Mouse (Mus musculus) embryo, embryonic 9.5 days (tissue): ENCODE results near the gene Ubtf.

Source experiments
- DNase-seq: peaks from one replicate; pipeline ENCODE4 v3.0.0-alpha.2; 2017; ENCODE audit errors: extremely low spot score

Gene Ubtf

DNA sequence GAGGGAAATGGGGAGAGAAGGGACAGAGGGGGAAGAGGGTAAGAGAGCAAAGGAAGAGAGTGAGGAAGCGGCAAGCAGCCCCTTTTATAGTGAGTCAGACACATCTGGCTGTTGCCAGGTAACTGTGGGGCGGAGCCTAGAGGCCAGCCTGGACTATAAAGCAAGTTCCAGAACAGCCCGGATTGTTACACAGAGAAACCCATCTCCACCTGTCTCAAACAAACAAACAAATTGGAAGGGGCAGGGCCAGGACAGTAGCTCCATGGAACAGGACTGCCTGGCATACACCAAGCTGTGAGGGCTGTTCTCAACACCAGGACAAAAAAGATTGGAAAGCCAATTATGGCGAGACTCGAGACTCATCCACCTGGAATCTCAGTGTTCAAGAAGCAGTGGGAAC is 27.4 kb upstream of the Ubtf start:
- DNase-seq = no peak

DNA sequence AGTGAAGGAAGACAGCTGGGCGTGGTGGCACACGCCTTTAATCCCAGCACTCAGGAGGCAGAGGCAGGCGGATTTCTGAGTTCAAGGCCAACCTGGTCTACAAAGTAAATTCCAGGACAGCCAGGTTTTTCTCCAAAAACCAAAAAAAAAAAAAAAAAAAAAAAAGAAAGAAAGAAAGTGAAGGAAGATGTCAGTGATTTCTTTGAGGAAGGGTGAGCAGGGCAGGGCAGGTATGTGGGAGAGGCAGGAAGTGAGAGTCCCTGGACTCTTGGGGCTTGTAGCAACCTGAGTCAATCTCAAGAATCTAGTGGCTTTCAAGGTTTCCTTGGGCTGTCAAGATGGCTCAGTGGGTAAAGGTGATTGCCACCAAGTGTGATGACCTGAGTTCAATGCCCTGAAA is 24.9 kb upstream of the Ubtf start:
- DNase-seq = no peak

DNA sequence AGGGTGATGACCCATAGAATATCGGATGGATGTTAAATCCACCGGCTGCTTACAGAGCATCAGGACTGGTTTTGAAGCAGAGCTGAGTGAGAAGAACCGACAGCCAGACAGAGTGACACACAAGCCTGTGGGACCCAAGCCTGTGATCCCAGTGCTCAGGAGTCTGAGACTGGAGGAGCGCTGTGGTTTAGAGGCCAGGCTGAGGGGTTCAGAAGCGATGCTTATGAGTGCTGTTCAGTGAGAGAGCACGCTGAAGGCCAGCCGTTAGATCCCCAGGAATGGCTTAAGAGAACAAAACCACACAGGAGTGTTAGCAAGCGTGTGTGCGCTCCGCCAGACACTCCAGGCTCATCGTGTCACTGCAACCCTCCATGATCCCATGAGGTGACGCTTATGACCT is 23.2 kb upstream of the Ubtf start:
- DNase-seq = no peak

DNA sequence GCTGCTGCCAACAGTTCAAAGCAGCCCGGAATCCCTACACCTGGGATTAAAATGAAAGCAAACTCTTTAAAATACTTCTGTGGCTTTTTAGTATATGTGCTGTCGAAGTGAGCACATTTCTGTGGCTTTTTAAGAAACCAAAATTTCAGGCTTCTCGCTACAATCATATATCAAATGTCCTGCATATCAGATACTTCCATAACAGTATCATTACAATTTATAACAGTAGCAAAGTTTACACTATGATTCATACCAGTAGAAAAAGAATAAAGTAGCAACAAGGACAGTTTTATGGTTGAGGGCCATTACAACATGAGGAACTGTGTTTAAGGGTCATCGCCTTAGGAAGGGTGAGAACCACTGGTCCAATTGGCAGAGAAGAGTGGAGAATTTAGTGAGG is 21.6 kb upstream of the Ubtf start:
- DNase-seq = no peak

DNA sequence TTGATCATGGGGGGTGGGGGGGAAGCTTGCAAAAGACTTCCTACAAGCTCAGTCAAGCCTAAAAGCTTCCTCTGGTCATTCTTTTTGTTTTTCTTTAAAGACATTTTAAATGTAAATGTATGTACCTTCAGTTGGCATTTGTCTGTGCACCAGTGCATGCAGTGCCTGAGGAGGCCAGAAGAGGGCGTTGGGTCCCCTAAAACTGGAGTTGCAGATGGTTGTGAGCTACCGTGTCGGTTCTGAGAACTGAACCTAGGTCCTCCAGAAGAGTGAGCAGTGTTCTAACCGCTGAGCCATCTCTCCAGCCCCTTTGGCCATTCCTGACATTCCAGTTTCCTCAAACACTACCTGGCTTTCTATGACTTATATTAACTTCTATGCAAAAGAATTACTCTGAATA is 20.1 kb upstream of the Ubtf start:
- DNase-seq = no peak

DNA sequence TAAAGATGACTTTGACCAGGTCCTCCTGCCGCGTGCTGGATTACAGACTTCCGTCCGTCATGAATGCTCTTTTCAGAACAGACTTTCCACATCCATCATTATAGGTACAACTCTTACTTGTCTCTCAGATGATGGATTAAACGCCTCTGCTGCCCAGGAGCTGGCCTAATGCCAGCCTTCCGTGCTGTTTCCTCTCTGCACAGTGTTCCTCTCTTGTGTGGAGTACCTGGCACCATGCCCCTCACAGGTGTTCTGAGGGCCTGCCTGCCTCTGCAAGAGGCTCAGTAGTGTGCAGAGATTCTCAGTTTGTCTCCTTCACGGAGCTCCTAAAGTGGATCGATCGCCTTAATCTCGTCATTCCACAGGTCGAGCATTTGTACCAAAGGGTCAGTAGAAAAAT is 19.7 kb upstream of the Ubtf start:
- no peak for DNase-seq

DNA sequence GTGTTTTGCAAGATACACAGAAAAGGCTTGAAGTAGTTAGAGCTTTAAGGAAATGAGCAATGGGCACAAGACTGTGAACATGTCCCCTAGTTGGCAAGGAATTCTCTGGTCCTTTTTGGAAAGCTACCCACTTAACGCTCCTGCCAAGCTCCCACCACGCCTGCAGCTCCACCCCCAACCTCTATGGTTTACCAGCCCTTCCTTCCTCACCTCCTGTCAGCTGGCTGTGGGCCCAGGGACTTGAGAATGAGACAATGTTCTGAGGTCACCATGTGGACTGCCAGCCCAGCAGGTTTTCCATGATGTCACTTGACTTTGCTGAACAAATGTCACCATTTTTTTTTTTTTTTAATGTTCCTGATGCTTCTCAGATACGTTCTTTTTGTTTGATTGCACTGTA is 19.0 kb upstream of the Ubtf start:
- DNase-seq = no peak

DNA sequence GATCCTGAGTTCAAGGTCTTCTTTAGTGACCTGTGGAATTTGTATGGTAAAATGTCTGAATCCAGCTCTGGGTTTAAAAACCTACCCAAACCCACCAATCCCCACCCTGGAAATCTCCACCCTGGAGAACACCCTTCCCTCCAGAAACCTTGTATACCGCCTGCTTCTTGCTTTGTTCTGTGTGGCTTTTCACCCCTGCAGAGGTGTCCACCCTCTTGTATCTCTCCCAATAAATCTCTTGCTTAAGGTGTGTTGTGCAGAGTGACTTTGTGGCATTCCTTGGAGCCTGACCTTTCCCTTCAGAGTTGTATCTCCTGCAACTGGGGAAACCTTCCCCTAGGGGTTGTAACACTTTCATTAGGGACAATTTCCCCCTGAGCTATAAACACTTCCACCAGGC is 18.4 kb upstream of the Ubtf start:
- DNase-seq = no peak

DNA sequence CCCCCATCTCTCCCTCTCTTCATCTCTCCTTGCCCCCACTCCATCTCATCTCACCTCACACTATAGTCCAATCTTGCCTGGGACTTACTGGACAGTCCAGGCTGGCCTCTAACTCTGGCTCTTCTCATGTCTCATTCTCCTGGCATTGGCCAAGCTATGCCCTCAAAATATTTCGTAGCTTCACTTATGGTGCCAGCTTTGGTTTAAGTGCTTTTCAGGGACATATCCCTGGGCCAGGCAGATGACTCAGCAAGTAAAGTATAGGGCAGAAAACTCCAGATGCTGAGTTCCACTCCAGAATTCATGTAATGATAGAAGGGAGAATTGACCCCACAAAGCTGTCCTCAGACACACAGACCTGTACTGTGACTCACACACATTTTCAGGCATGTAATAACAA is 16.6 kb upstream of the Ubtf start:
- no peak for DNase-seq

DNA sequence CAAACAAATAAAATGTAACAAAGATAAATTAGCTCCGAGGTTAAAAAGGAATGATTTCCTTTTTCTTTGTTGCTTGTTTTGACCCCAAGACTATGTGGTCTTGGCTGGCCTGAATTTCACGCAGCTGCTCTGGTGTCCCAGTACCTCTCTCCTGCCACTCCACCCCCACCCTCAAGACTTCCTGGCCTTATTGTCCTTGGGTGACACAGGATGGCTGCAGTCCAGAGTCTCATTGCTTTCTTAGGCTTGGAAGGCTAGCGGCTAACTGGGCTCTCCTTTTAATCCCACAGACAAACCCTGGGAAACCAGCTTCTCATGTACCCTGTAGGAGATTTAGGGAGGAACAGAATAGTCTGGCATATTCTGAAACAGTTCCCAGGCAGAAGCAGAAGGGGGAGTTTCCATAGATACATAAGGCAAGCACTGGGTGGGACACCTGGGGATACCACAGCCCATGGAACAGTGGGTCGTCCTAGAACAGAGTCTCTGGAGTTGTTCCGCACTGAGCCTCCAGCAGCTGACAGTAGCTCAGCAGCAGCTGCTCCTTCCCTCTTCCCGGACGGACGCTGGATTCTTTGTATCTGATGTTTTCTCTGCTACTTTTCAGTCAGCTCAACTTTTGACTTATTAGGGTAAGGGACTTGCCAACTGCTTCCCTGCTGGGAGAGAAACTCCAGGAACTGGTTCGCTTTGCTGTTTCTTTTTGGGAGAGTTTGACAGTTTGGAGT is 15.6 kb upstream of the Ubtf start:
- DNase-seq = no peak

DNA sequence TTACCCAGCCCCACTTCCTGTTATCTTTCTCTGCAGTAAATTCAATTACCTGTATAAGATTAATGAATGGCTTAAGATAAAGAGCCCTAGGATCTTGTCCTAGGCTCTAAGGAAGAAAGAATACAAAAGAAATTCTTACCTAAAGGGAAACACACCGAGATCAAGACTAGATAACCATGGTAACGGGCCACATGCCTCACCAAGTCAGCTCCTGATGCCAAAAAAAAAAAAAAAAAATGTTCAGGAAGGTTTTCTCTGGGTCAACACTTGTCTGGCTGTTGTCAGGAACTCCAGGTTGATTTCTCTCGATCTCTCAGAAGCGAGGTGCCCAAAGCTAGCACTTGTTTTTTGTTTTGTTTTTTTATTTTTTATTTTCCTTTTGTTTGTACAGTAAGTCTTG is 14.5 kb upstream of the Ubtf start:
- no peak for DNase-seq

DNA sequence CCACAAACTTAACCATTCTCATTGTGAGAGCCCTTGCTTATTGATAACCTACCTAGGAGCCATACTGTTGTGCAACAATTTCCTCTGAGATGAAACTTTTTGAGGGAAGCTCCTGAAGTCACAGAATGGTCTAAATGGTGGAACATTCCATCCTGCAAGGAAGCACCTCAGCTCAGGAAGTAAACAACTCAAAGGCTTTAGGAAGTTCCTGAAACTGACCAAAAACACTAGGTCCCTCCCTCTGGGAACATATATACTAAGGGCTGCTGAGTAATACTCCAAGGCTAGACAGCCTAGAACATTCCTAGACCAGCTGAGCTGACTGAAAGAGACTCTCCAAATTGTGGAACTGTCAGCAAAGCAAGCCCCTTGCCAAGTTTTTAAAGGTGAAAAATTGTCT is 13.5 kb upstream of the Ubtf start:
- DNase-seq = no peak

DNA sequence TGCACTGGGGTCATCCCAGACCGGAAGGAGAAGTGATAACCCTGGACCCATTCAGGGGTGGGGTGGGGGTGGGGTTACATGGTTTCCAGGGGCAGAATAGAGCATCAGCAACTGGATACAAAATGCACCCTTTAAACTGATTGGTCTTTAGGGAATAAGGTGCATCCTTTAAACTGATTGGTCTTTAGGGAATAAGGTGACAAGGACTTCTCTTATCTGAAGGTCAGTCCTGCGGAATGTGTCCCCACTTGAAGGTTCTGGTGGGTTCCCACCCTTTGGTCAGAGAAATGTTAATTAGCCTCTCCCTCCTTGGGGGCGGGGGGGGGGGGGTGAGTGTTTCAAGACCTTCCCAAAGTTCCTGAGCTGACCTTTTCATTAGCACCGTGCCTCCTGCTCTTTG is 12.3 kb upstream of the Ubtf start:
- DNase-seq = no peak

DNA sequence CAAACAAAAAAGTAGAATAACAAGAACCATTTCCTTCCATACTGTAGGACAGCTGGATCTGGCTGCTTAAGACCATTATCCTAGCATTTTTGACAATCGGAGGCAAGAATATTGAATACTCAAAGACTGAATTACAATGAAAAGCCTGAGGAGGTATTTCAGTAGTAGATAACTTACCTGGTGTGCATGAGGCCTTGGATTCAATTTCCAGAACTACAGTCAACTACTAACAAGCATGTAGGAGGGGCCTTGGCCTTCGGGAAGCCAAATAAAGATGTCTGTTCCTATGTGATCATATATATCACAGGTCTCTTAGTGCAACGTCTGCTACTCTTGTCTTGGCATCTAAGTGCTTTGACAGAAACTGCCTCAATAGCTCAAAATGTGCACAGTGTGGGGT is 10.5 kb upstream of the Ubtf start:
- no peak for DNase-seq

DNA sequence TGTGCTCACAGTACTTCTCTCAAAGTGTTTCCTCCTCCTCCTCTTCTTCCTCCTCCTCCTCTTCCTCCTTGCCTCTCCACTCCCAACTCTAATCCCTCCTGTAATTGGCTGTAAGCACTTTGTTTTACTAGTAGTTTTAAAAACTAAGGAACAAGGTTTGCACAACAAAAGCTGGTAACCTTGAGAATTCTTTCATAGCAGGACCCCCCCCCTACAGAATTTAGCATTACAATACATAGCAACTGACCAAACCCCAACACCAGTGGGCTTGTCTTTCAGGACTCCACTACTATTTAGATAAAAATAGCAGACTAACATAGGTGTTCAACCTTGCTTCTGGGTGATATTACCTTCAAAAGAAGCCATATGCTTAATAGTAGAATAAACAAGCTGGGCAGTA is 10.0 kb upstream of the Ubtf start:
- no peak for DNase-seq

DNA sequence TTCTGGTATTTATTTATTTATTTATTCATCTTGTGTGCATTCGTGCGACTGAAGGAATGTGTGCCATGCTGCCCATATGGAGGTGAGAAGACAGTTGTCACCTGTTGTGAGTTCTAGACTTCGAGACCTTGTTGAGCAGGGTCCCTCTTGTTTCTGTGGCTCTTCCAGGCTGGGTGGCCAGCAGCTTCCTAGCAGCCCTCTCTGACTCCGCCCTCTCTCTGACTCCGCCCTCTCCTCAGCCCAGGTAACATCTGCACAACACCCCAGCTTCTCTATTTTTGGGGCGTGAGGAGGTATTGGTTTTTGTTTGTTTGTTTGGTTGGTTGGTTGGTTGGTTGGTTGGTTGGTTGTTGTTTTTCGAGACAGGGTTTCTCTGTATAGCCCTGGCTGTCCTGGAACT is 8.3 kb upstream of the Ubtf start:
- DNase-seq = no peak

DNA sequence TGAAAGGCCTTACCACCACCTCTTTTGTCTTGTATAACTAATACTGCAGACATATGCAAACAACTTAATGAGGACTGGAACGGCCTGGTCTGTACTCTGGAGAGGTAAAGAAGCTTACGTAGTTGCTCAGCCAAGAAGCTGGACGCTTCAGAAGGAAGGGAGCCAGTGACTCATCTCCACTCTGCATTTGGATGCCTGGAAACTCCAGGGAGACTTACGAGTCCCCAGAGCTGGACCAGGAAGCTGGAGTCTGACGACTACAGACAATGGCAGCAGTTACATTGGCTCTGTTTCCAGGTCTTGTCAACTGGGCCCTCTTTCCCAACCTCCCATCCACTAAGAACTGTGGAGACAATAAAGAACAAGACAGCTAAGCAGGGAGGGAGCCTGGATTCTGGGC is 7.7 kb upstream of the Ubtf start:
- DNase-seq = no peak

DNA sequence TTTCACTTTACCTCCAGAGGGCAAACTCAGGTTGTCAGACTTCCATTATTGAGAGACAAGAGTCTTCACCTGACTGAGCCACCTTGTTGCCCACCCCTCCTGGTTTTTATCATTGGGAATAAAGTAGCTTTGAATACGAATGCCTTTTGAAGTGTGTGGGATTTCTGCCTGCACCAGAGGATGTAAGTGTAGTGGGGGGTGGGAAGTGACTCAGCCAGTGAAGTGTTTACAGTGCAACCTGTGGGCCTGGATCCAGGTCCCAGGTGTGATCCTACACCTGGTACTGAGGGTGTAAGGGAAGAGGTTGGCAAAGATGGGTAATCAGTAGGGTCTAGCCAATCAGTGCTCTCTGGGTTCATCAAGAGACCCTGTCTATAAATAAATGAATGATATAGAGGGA is 4.0 kb upstream of the Ubtf start:
- DNase-seq = no peak

DNA sequence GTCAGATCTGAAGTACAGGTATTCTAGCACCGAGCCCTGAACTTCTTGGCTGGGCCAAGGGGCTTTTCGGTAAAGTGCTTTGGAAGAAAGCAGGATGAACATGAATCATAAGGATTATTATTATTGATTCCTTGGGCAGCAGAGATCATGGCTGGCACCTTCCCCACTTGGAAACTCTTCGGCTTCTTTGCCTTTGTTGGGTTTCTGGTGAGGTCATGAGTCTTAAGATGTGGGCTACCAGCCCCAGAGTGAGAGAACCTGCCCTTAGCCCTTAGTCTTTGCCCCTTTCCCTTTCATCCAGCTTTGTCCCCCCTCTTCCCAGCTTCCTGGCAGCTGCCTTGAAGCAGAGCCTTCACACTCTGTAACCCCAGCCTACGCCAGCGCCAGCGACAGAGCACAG is 2.4 kb upstream of the Ubtf start:
- no peak for DNase-seq

DNA sequence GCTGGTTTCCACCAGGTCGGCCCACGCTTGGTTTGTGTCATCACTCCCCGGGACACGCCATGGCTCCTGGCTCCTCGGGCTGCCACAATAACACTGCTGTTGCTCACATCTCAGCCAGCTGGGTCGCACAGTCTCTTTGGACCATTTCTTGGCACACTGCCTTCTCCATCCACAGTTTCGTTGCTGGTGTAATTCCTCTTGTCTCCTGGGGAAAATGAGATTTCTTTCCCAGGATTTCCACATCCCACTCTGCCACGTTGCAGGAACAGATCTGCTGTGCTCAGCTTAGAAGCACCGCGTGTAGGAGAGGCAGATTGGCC is 1.1 kb upstream of the Ubtf start:
- DNase-seq = no peak

DNA sequence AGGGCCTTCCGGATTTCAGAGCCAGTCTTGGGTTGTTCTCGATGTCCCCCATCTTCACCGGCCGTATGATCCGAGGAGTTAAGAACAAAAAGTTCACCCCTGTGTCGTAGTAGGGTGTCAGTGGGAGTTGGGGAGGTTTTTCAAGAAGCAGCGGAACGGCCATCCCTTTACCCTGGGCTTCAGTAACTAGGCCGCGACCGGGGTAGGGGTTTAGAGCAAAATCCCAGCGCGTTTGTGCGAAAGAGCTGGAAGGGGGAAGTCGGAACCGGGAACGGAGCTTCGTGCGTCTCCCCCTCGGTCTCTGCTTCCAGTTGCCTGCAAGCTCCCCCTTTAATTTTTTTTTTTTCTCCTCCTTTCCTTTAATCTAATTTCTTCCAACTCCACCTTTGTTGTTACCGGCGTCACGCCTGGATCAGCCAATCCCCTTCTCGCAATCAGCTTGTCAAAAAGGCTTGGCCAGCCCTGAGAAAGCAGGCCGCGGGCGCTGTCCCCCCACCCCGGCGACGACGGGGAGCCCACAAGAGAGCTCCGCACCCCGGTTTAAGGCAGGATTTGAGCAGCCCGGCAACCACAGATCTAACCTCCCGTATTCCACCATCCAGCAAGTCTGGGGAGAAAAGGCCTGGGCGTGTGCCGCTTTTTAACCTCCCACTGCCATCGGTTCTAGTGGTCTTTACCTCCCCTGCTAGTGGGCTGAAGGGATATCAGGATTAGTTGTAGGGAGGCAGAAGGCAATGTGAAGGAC is 571 bp upstream of the Ubtf start:
- DNase-seq = peak; percentile 82

DNA sequence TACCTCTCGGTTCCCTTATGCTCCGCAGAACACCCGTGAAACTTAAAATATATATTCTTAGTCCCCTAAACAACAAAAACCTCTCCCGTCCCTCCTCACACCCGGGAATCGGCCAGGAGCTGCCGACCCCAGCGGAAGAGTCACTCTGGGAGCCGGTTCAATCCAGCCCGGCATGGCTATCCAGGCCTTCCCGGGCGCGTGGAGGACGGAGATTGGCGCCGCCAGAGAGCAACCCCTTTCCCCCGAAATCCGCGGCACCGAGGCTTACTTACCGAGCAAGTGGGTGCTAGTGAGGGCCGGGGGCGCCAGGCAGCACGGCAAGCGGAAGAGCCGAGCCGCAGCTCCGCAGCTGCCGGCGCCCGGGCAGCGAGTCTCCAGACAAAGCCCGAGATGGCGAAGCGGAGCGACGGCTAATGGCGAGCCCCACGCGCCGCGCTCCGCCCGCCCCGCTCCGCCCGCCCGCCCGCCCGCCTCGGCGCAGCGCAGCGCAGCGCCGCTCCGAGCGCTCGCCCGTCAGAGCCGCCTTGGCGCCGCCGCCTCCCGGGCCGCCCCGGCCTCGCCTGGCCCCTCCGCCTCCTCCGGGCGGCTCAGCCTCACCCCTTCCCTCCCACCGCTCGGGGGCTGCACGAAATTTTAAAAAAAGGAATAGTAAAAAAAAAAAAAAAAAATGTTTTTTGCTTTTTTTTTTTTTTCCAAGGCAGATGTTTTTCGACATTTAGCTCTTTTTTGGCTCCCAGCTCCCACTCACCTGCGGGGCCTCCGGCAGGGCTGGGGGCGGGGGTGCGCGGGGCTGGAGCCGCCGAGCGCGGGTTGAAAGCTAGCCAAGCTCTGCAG is 749 bp downstream of the Ubtf start:
- no peak for DNase-seq
